Mouse (Mus musculus) heart, adult 11 months (tissue): Measurements from ENCODE around the gene Mast3.

Experiments
- DNase-seq: peaks from one replicate; pipeline ENCODE4 v3.0.0; 2022

The Mast3 gene

DNA sequence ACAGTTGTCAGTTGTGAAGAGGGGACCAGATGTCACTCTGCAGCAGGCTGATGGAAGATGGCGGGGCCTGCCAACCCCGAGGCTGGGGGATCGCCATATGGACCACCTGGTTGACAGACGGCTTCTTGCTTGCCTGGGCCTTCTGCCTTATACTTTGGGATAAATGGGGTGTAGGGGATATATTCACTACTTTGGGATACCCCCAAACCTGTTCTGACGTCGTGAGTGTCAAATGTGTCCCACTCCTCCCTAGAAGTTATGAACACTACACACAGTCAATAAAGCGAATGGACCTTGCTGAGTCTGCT, 46.6 kb downstream of the Mast3 start:
- DNase-seq: no peak

DNA sequence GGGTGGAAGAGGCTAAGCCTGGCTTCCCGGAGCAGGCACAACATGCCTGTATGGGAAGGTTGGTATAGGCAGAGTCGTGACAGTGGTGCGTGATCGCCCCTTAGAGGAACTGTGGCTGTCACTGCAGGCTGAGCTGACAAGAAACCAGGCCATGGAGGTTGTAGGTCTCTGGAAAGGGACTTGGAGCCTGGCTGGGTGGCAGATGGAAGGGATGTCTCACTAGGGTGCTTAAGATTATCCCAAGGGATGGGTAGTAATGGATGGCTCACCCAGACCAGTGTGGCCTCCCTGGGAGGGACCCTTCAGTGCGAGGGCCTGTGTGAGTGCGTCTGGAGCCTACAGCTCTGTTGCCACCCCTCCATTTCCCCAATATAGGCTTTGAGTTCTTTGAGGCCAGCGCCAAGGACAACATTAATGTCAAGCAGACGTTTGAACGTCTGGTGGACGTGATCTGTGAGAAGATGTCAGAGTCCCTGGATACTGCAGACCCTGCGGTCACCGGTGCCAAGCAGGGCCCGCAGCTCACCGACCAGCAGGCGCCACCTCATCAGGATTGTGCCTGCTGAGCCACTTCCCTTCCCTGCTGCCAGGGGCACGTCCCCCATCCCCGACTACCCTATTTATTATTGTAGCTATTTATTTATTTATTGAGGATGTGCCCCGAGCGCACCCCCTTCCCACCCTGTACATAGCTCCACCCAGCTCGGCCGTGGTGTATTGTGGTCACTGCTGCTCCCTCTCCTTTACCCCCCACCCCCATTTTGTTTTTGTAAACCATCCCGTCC, 47.1 kb downstream of the Mast3 start:
- peak; percentile 93 for DNase-seq

DNA sequence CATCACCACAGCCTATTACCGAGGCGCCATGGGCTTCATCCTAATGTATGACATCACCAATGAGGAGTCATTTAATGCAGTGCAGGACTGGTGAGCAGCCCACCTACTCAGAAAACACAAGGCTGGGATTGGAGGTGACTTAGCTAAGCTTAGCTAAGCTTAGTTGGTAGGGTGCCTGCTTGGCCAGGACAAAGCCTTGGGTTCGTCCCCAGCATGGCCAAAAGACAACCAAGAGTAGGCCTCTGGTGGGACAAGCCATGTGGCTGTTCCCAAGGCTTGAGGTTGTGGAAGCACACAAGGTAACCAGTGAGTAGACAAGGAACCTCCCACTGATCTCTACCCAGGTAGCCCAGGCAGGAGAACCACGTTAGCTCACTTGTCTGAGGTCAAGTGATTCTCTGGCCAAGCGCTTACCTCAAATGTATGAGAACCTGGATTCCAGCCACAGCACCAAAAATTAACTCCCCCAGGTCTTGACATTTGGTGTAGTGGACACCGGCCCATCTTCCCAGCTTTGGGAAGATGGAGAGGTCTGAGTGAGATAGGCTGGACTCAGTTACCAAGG, 48.3 kb downstream of the Mast3 start:
- peak; percentile 91 for DNase-seq

DNA sequence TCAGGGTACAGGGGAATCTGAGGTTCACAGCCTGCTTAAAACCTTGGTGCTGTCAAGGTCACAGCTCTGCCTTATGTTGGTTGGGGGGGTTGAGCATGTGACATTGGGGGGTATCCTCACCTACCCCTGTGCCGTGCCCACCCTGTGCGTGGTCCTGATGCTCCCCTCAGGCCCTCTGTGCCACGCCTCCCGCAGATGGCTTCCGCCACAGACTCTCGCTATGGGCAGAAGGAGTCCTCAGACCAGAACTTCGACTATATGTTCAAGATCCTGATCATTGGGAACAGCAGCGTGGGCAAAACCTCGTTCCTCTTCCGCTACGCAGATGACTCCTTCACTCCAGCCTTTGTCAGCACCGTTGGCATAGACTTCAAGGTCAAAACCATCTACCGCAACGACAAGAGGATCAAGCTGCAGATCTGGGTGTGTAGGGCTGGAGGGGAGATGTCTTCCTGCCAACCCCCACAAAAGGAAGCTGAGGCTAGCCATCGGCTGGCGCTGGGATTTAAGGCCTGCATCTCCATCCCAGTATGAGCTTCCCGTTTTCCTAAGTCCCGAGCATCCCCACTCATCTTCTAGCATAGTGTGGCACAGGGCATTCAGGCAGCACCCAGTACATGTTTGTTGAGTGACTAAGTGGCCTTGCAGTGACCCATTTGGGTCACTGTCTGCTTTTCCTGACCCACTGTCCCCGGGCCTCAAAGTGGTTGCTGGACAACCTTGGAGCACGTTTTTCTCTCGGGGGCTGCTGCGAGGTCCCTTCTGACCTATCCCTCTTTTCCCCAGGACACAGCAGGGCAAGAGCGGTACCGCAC, 49.0 kb downstream of the Mast3 start:
- peak; percentile 96 for DNase-seq

DNA sequence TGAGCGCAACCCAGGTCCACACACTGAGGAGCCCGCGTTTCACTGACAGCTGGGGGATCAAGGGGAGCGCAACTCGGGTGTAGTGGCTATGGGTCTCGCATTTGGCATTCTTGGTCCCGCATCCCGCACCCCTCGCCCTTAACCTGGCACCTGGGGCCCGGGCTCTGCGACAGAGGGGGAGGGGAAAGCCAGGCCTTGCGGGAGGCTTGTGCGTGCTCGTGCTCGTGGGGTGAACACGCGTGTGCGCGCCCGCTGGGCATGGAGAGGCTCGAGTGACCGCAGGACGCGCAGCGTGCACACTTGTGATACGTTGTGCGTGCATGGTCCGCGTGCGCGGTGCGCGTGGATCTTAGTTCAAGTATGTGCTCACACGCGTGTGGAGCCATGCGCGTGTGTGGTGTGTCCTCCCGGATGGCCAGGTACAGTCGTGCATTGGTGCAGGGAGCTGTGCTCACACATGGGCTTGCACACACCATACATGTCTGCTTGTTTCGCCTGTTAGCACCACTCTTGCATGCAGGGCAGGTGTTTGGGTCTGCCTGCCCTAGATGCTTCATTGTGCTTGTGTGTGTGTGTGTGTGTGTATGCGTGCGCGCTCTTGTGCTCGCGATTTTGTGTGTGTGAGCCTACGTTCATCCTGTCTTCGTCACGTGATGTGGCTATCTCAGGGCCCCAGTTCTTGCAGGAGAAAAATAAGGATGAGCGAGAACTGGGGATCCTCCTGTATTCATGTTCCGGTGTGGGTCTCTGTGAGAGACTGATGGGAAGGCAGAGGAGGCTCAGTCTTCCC, 49.8 kb downstream of the Mast3 start:
- DNase-seq: no peak

DNA sequence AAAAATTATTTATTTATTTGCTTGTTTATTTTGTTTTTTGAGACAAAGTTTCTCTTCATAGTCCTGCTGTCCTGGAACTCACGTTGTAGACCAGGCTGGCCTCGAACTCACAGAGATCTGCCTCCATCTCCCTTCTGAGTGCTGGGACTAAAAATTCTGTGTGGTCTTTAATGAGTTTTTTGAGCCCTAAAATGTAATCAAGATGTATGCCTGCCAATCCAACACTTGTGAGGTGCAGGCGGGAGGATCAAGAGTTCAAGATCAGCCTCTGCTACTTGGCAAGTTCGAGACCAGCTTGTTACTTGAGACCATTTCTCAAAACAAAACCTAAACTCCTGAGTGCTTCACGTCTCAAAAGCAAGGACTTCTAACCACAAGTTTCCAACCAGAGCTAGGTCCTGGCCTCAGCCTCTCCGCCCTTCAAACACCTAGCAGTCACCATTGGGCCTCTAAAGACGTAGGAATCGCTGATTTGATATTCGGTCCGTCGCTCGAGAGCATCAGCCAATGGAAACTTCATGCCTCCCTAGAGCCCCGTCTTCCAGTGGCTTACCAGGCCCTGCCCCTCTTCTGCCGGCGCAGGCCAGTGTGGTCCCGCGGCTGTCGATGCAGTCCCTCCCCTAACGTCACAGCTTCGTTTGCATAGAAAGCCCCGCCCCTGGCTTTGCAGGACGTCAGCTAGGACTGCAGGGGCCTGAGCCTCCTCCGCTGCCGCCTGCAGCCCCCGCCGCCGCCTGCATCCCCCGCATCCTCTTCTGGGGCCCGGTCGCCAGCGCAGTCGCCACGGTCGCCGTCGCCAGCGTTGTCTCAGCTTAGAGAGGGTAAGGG, 50.6 kb downstream of the Mast3 start, which contains the start of gene Rab3a:
Gene Rab3a (plus strand): TSS at position 637 of the 828 bp plus-strand sequence.
- peak; percentile 100 for DNase-seq

DNA sequence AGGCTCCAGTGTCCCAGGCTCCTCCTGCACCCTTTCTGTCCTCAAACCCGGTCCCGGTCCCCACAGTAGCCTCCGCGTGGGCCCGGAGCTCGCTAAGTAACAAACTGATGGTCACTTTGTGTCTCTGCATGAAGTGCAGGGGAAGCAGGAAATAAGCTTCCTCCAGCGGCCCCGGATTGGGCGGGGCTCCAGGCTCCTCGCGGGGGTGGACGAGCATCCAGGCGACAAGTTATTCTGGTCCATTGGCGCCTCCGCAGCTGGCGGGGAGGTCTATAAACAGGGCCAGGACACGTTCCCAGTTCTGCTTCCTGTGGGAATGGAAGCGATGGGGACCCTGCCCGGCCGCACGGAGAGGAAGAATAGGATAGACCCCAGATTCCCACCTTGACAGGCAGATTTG, 51.7 kb downstream of the Mast3 start:
- peak; percentile 100 for DNase-seq

DNA sequence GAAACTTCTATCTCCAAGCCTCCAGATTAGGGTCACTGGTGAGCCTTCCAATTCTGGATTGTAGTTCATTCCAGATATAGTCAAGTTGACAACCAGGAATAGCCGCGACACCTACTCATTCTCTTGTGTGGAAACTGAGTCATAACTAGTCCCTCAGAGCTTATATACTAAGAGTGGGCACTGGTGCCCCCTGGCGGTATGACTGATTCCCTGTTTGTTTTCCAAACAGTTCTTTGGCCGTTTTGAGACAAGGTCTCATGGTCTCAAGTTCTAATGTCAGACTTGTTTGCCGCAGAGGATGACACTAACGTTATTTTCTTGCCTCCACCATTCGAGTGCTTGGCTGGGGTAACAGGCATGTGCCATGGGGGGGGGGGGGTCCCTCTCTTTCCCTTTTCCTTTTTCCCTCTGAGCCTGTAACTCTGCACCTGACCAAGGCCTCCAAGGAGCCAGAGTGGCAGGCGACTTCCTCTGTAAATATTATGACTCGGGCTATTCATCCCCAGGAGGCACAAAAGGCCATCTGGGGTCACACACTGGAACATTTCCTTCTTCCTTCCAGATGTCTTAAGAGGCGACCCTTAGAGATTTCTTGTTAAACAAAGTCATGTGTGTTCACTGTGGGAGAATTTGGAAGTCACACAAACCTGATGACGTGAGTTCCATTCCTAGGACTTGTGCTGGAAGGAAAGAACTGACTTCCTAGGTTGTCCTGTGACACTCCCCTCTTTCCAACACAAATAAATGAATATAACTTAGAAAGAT, 52.7 kb downstream of the Mast3 start:
- DNase-seq: peak; percentile 99

DNA sequence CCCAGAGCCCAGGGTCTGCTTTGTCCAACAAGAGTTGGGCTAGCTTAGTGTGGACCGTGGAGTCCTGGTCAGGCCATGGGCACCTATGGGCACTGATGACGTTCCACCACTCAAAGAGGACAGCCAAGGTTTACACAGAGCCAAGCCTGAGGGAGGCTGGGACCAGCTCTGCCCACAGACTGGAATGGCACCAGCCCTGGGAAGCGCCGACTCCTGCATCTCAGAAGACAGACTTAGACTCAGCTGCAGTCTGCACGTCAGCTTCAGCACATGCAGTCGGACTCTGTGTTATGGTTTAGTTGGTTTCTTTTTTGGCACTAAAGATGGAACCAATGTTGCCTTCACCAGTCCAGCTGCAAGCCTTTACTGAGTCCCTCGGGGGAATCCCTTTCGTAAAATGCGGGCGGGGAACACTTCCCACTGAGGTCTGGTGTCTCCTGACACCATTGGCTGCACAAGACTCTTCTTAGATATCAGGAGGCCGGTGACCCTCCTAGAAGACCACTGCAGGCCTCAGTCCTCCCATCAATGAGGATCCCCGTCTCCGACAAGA, 54.6 kb downstream of the Mast3 start:
- DNase-seq: peak; percentile 97

DNA sequence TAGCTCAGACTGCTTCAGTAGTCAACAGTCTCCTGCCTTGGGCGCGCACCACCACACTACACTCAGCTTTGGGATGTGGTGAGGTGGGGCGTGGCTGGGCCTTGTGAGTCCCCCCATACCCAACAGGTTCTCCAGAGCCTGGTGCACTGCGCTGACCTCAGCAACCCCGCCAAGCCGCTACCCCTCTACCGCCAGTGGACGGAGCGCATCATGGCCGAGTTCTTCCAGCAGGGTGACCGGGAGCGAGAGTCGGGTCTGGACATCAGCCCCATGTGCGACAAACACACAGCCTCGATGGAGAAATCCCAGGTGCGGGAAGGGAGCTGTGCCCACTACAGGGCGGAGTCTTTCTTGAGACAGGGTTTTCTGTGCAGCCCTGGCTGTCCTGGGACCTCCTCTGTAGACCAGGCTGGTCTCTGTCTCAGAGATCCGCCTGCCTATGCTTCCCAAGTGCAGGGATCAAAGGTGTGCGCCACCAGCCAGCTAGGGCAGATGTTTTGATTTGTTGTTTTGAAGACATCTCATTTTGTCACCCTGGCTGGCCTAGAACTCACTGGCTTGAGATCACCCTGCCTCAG, 55.7 kb downstream of the Mast3 start:
- peak; percentile 93 for DNase-seq

DNA sequence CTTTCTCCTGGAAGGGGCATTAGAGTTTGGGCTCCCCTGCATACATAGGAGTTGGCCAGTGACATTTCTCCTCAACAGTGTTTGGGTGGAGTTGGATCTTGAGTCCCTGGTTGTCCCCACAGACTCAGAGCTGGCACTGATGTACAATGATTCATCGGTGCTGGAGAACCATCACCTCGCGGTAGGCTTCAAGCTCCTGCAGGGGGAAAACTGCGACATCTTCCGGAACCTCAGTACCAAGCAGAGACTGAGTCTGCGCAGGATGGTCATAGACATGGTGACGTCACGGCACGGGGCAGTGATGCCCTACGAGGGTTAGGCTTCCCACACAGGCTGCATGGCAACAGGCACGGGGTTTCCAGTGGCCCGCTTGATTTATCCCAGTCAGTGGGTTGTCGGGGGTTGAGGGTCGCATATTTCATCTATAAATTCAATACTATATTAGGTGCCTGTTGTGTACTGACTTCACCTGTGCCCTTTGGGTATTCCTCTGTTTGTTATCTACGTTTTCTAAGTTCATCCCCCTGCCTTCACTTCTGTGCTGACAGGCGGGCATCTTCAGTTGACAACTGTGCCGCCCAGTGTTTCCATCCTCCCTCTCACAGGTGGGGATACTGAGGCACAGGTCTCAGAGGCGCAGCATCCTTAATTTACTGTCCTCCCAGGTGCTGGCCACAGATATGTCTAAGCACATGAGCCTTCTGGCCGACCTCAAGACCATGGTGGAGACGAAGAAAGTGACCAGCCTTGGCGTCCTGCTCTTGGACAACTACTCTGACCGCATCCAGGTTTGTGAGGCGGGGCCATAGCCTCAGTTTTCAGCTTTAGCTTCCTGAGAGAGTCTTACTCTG, 56.4 kb downstream of the Mast3 start:
- peak; percentile 94 for DNase-seq

DNA sequence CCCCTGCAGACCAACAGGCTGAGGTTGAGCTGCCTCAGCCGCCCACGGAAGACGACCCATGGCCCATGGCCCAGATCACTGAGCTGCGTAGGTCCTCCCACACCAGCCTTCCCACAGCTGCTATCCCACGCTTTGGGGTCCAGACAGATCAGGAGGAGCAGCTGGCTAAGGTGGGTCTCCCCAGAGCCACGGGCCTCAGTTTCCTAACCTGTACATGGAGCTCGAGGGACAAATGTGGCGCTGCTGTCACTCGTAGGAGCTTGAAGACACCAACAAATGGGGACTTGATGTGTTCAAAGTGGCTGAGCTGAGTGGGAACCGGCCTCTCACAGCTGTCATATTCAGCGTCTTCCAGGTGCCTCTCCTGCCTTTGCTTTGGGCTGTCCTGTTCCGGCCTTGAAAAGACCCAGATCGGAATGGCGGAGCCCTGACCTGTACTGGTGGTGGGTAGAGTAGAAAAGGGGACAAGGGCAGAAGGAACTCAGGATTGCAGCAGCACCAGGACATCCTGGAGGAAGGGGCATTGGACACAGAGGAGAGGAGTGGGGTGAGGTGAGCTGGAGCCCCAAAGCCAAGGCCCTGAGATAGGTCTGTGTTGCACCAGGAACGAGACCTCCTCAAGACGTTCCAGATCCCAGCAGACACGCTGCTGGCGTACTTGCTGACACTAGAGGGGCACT, 57.5 kb downstream of the Mast3 start:
- peak; percentile 93 for DNase-seq

DNA sequence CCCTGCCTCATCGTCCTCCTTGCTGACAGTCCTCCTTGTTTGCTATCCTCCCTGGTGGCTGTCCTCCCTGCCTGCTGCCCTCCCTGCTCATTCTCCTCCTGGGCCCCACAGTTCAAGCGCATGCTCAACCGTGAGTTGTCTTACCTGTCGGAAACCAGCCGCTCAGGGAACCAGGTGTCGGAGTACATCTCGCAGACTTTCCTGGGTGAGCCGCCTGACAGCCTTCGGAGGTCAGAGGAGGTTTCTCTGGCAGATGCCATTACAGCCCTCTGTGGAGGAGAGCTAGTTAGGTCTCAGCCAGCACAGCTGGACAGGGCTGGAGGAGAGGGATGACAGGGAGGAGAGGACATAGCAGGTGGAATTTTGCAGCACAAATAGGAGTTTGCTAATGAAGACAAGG, 58.2 kb downstream of the Mast3 start:
- peak; percentile 92 for DNase-seq

DNA sequence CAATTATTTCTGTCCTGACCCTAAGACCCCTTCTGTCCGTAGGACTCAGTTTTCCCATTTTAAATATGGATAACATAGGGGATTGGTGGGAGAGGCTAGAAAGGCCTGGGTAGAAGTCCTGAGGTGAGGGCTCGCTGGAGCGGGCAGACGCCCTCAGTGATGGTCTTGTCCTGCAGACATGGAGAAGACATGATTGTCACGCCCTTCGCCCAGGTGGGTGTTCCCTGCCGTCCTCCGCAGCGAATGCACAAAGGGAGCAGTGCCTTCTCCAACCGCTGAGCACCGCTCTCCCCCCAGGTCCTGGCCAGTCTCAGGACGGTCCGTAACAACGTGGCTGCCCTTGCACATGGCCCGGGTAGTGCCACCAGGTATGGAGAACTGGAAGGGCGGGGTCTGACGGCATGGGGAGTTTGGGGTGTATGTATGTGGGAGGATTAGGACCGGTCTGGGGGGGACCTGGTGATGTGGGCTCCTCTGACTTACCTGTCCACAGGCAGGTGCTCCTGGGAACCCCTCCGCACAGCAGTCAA, 59.1 kb downstream of the Mast3 start:
- peak; percentile 91 for DNase-seq

DNA sequence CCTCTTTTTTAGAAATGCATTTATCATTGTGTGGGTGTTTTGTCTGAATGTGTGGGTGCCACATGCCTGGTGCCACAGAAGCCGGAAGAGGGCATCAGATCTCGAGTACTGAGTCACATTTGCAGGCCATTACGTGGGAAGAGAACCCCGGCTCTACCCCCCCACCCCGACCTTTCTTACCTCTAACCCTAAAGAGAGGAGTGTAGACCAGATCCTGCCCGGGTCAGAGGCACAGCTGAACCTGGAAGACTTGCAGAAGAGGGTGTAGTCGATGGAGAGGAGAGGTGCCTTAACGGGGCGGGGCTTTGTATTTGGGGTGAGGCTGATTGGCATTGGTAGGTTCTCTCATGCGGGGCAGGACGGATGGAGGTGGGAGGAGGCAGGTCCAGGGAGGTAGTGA, 60.0 kb downstream of the Mast3 start:
- peak; percentile 95 for DNase-seq

DNA sequence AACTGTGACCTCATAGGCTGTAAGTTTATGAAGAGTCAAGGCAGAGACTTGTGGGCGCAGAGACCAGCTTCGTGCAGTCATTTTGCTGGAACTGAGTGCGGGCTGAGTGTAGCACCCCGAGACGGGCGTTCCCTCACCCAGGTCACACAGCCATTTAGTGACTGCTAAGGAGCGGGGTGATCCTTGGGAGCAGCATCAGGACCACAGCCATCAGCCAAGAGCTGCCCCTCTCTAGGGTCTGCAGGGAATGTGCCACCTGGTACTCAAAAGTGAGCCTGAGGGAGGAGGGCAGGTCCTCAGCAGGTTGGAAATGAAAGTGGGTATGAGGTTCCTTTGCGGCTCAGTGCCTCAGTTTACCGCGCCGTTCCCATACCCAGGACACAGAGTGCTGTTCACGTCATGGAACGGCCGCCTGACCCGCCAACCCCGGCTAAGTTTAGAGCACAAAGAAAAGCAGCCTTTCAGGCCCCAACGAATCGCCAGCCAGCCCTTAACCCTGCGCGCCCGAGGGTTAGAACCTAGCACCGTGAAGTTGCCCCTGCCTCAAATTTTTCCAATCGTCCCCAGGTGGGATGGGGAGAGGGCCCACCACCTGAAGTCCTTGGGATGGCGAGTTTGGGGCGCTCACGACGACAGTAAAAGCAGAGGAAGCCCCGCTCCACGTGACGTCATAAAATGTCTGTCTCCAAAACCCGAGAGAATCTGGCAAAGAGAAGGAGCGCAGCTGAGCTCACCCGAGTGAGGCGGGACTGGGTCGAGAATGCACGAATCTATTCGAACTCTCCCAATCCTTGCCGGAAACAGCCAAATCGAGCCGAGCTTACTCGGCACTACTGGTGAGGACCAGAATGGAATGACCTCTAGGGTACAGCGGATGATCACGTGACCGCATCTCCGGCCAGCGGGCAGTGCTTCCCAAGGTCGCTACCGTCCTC, 60.9 kb downstream of the Mast3 start:
- peak; percentile 99 for DNase-seq

DNA sequence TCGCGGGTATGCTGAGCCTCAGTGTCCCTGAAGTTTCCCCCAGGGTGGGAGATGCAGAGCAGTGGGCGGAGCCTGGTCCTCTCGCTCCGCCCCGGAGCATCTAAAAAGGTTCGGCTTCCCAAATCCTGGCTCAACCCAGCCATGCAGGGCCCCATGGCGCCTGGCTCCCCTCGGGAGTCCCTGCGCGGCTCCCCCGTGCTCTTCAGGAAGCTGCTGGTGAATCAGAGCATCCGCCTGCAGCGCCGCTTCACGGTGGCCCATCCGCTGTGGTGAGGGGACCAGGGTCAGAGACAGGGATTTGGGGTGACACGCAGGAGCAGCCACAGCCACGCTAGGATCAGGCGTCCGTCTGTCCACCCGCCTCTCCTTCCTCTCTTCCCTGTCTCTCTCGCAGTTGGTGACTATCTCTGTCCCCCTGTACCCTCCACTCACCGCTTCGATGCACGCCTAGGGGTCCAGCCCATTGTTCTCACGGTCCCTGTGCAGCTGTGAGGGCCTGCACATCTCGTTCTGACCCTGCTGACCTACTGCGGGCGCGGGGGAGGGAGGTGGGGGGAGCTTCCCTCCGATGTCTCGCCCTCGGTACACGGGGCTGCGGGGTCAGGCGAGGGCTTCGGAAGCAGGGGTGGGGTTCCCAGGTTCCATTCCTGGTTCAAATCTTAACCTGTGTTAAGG, 61.7 kb downstream of the Mast3 start:
- peak; percentile 98 for DNase-seq
